Mouse (Mus musculus) hindbrain, embryonic 16.5 days (tissue): ENCODE data around the gene Slc30a3. TPM values are rescaled to one million over a fixed set of nuclear protein-coding genes. Genes with fewer than 3 reads are reported as not detected.

Source experiments
- ATAC-seq: fragments of 200-750 bp; cut with Nextera tagmentation; 2 replicates; pipeline ENCODE4 v1.8.0; 2017; ENCODE audit warnings: moderate TSS enrichment, moderate library complexity
- H3K27ac ChIP-seq: fragments of 300-500 bp; sonication (generic); 2 replicates; pipeline ENCODE4 v1.5.1; 2014; ENCODE audit warnings: low read depth, mild to moderate bottlenecking, control low read depth, low read length, moderate library complexity
- H3K27me3 ChIP-seq: fragments of 300-500 bp; sonication (generic); replicated peaks from 2 replicates; pipeline ENCODE4 v1.6.1; 2014; ENCODE audit warnings: low read length; ENCODE audit not compliant: control insufficient read depth, insufficient read depth
- H3K36me3 ChIP-seq: fragments of 300-500 bp; sonication (generic); 2 replicates; pipeline ENCODE4 v1.6.1; 2014; ENCODE audit warnings: mild to moderate bottlenecking, low read length, moderate library complexity, mixed read lengths; ENCODE audit not compliant: control insufficient read depth, insufficient read depth
- H3K4me1 ChIP-seq: fragments of 300-500 bp; sonication (generic); 2 replicates; pipeline ENCODE4 v1.6.1; 2014; ENCODE audit warnings: low read depth, low read length; ENCODE audit not compliant: control insufficient read depth, insufficient read depth
- H3K4me2 ChIP-seq: fragments of 300-500 bp; sonication (generic); 2 replicates; pipeline ENCODE4 v1.6.1; 2014; ENCODE audit warnings: mild to moderate bottlenecking, low read length, control low read depth, moderate library complexity
- H3K4me3 ChIP-seq: fragments of 300-500 bp; sonication (generic); 2 replicates; pipeline ENCODE4 v1.5.1; 2014; ENCODE audit warnings: mild to moderate bottlenecking, low read length, control low read depth, moderate library complexity
- H3K9ac ChIP-seq: fragments of 300-500 bp; sonication (generic); 2 replicates; pipeline ENCODE4 v1.6.1; 2014; ENCODE audit warnings: low read depth, mild to moderate bottlenecking, control low read depth, low read length, moderate library complexity
- H3K9me3 ChIP-seq: fragments of 300-500 bp; sonication (generic); 2 replicates; pipeline ENCODE4 v1.6.1; 2014; ENCODE audit warnings: mild to moderate bottlenecking, low read length, moderate library complexity; ENCODE audit not compliant: control insufficient read depth
- WGBS: fragments of 180-500 bp; shearing (Covaris S2); extraction: QIAGEN DNeasy Blood & Tissue Kit; methylation state at CpG from one replicate; pipeline ENCODE4 v1.1.7; 2014; 5-methylcytosine and 5-hydroxymethylcytosine counted together
- polyA plus RNA-seq: library from polyadenylated mRNA; unstranded; fragments of >200 nt; fragmentation: Nextera tagmentation; extraction: Ambion mirVana; gene quantifications from 2 replicates; pipeline ENCODE4 v1.2.1, GENCODE M21; 2015

Gene Slc30a3
- 44.3 and 52.7 TPM in 2 replicates for polyA plus RNA-seq

GRCm38 (mm10) chr5:31108000-31108490, at the start of gene Slc30a3:
Slc30a3 (minus strand) TSS chr5:31108237.
- Histone ChIP-seq H3K27ac (no peak within 1 kb of the TSS), H3K9me3 (no peaks in the 10 kb centered on the region), H3K4me2 (no peak within 1 kb of the TSS), H3K36me3 (no peaks in the 10 kb centered on the region), H3K4me3 (no peak within 1 kb of the TSS), H3K4me1 (no peaks in the 10 kb centered on the region), H3K27me3 (no peaks in the 10 kb centered on the region), H3K9ac (no peak within 1 kb of the TSS)
- ATAC-seq = no peak
- 93% methylated on average over 18 of the region's 18 CpGs for WGBS

GRCm38 (mm10) chr5:31154152-31154553, 46.1 kb upstream of the Slc30a3 start, which contains the start of gene Mpv17:
Mpv17 (minus strand) TSS chr5:31154251.
- Histone ChIP-seq H3K27ac (peak within 1 kb of the TSS; percentile 77), H3K9ac (peak within 1 kb of the TSS; percentile 81), H3K4me3 (peak within 1 kb of the TSS; percentile 72), H3K36me3 (peaks cover 24% of the 10 kb centered on the region), H3K4me1 (peaks cover 11% of the 10 kb centered on the region), H3K9me3 (no peaks in the 10 kb centered on the region), H3K4me2 (peak within 1 kb of the TSS; percentile 81), H3K27me3 (no peaks in the 10 kb centered on the region)
- ATAC-seq = peak; percentile 96
- WGBS = 1% methylated on average over 19 of the region's 19 CpGs

GRCm38 (mm10) chr5:31153516-31154151, 45.6 kb upstream of the Slc30a3 start:
- peak; percentile 48 for ATAC-seq
- Histone ChIP-seq H3K27ac (peak overlapping the region; percentile 77), H3K27me3 (no peaks in the 10 kb centered on the region), H3K9ac (peak overlapping the region; percentile 81), H3K4me3 (peak overlapping the region; percentile 72), H3K4me2 (peak overlapping the region; percentile 81), H3K4me1 (peaks cover 11% of the 10 kb centered on the region), H3K9me3 (no peaks in the 10 kb centered on the region), H3K36me3 (peaks cover 19% of the 10 kb centered on the region)
- 38% methylated on average over 6 of the region's 6 CpGs for WGBS

GRCm38 (mm10) chr5:31151746-31152145, 43.7 kb upstream of the Slc30a3 start:
- Histone ChIP-seq H3K27me3 (no peaks in the 10 kb centered on the region), H3K4me1 (peaks cover 11% of the 10 kb centered on the region), H3K9me3 (no peaks in the 10 kb centered on the region), H3K4me3 (no peak overlapping the region), H3K9ac (no peak overlapping the region), H3K36me3 (peaks cover 1% of the 10 kb centered on the region), H3K27ac (no peak overlapping the region), H3K4me2 (no peak overlapping the region)
- no peak for ATAC-seq
- 93% methylated on average over 3 of the region's 3 CpGs for WGBS

- H3K9me3 ChIP-seq = no peaks in the 10 kb centered on the region
- WGBS = 76% methylated on average over 4 of the region's 4 CpGs
- H3K4me1 ChIP-seq = peaks cover 10% of the 10 kb centered on the region
- no peak overlapping the region for H3K4me3 ChIP-seq
- H3K36me3 ChIP-seq = 0 out of 2 replicates have a peak, but pooled peaks cover 4% of the 10 kb centered on the region
- no peak overlapping the region for H3K27ac ChIP-seq
- H3K4me2 ChIP-seq = no peak overlapping the region
- ATAC-seq = no peak
- no peaks in the 10 kb centered on the region for H3K27me3 ChIP-seq
- no peak overlapping the region for H3K9ac ChIP-seq
These were observed 41.7 kb upstream of the Slc30a3 start for GRCm38 (mm10) chr5:31149781-31150180.

GRCm38 (mm10) chr5:31138968-31139425, 31.0 kb upstream of the Slc30a3 start:
- Histone ChIP-seq H3K4me3 (no peak overlapping the region), H3K36me3 (peaks cover 4% of the 10 kb centered on the region), H3K27ac (no peak overlapping the region), H3K4me2 (no peak overlapping the region), H3K4me1 (peaks cover 16% of the 10 kb centered on the region), H3K27me3 (peaks cover 51% of the 10 kb centered on the region), H3K9me3 (no peaks in the 10 kb centered on the region), H3K9ac (no peak overlapping the region)
- no peak for ATAC-seq
- WGBS = 17% methylated on average over 9 of the region's 9 CpGs

- Histone ChIP-seq H3K4me2 (peak within 1 kb of the TSS; percentile 58), H3K36me3 (peaks cover 1% of the 10 kb centered on the region; the same call in 1 of the 2 replicates), H3K4me3 (peak within 1 kb of the TSS; percentile 35), H3K9ac (0 out of 2 replicates have a peak within 1 kb of the TSS, but pooled peaks have one; percentile 36), H3K9me3 (no peaks in the 10 kb centered on the region), H3K27ac (no peak within 1 kb of the TSS), H3K4me1 (peaks cover 16% of the 10 kb centered on the region), H3K27me3 (peaks cover 51% of the 10 kb centered on the region)
- 1% methylated on average over 52 of the region's 52 CpGs for WGBS
- ATAC-seq = 0 out of 2 replicates have a peak, but pooled peaks have one; percentile 20
These were observed 30.4 kb upstream of the Slc30a3 start, which contains the start of gene Ucn for GRCm38 (mm10) chr5:31138241-31138967. Ucn (minus strand) TSS chr5:31138829.

- no peaks in the 10 kb centered on the region for H3K9me3 ChIP-seq
- H3K9ac ChIP-seq = no peak overlapping the region
- peaks cover 16% of the 10 kb centered on the region for H3K4me1 ChIP-seq
- H3K4me2 ChIP-seq = peak overlapping the region; percentile 58
- 1% methylated on average over 13 of the region's 13 CpGs for WGBS
- ATAC-seq = no peak
- H3K27ac ChIP-seq = no peak overlapping the region
- H3K27me3 ChIP-seq = peaks cover 51% of the 10 kb centered on the region
- peak overlapping the region; percentile 35 for H3K4me3 ChIP-seq
- H3K36me3 ChIP-seq = no peaks in the 10 kb centered on the region
These were observed 29.6 kb upstream of the Slc30a3 start for GRCm38 (mm10) chr5:31137658-31138057.
